Mouse (Mus musculus) stomach, embryonic 15.5 days (tissue): ENCODE data around the gene Myo18b. TPM values are rescaled to one million over a fixed set of nuclear protein-coding genes. Genes with fewer than 3 reads are reported as not detected.

ENCODE experiments used
- ATAC-seq: fragments of 200-750 bp; cut with Nextera tagmentation; 2 replicates; pipeline ENCODE4 v1.8.0; 2017; ENCODE audit warnings: low read depth, moderate number of reproducible peaks, moderate TSS enrichment; ENCODE audit not compliant: insufficient read depth, low FRiP score
- H3K27ac ChIP-seq: fragments of 300-500 bp; sonication (generic); 2 replicates; pipeline ENCODE4 v1.5.1; 2015; ENCODE audit warnings: mild to moderate bottlenecking, inconsistent platforms
- H3K27me3 ChIP-seq: fragments of 300-500 bp; sonication (generic); replicated peaks from 2 replicates; pipeline ENCODE4 v1.6.1; 2015; ENCODE audit warnings: inconsistent platforms
- H3K36me3 ChIP-seq: fragments of 300-500 bp; sonication (generic); 2 replicates; pipeline ENCODE4 v1.6.1; 2015; ENCODE audit warnings: inconsistent platforms
- H3K4me1 ChIP-seq: fragments of 300-500 bp; sonication (generic); 2 replicates; pipeline ENCODE4 v1.6.1; 2015; ENCODE audit warnings: inconsistent platforms
- H3K4me2 ChIP-seq: fragments of 300-500 bp; sonication (generic); 2 replicates; pipeline ENCODE4 v1.6.1; 2015; ENCODE audit warnings: mild to moderate bottlenecking, inconsistent platforms
- H3K4me3 ChIP-seq: fragments of 300-500 bp; sonication (generic); replicated peaks from 2 replicates; pipeline ENCODE4 v1.5.1; 2015; ENCODE audit warnings: inconsistent platforms
- H3K9ac ChIP-seq: fragments of 300-500 bp; sonication (generic); 2 replicates; pipeline ENCODE4 v1.6.1; 2015; ENCODE audit warnings: inconsistent platforms
- H3K9me3 ChIP-seq: fragments of 300-500 bp; sonication (generic); 2 replicates; pipeline ENCODE4 v1.6.1; 2016; ENCODE audit warnings: inconsistent platforms
- WGBS: fragments of 180-500 bp; shearing (Covaris S2); methylation state at CpG from one replicate; pipeline ENCODE4 v1.1.7; 2015; 5-methylcytosine and 5-hydroxymethylcytosine counted together
- polyA plus RNA-seq: library from polyadenylated mRNA; unstranded; fragments of >200 nt; fragmentation: Nextera tagmentation; extraction: Ambion mirVana; gene quantifications from 2 replicates; pipeline ENCODE4 v1.2.1, GENCODE M21; 2015

Gene Myo18b
- polyA plus RNA-seq, 1 experiment from 2014 or later: 0.51 TPM

- H3K9ac ChIP-seq: no peak overlapping the region
- H3K4me1 ChIP-seq: no peaks in the 10 kb centered on the region
- 80% methylated on average over 6 of the region's 6 CpGs for WGBS
- no peaks in the 10 kb centered on the region for H3K9me3 ChIP-seq
- ATAC-seq: no peak
- no peak overlapping the region for H3K4me3 ChIP-seq
- no peaks in the 10 kb centered on the region for H3K27me3 ChIP-seq
- no peak overlapping the region for H3K4me2 ChIP-seq
- H3K36me3 ChIP-seq: no peaks in the 10 kb centered on the region
- no peak overlapping the region for H3K27ac ChIP-seq
Observed at GRCm38 (mm10) chr5:112786788-112787187, 109.4 kb downstream of the Myo18b start.

DNA sequence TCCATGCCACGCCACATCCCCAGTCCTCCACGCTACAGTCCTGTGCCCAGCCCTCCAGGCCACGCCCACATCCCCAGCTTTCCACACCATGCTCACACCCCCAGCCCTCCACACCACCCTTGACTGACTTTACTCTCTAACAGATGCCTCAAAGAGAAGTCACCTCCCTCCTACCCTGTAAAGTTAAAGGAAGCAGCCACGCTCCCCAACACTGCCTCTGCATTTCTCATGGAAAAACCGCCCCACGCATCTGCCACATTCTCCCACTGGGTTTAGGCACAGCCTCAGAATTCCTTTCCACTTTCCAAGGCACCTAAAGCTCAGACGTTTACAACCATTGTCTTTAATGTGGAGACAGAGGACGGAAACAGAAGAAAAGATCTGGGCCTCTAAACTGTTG, 110.1 kb downstream of the Myo18b start:
- Histone ChIP-seq H3K9me3 (no peaks in the 10 kb centered on the region), H3K27me3 (no peaks in the 10 kb centered on the region), H3K9ac (no peak overlapping the region), H3K4me1 (no peaks in the 10 kb centered on the region), H3K4me2 (no peak overlapping the region), H3K36me3 (no peaks in the 10 kb centered on the region), H3K4me3 (no peak overlapping the region), H3K27ac (no peak overlapping the region)
- WGBS: 68% methylated on average over 8 of the region's 8 CpGs
- no peak for ATAC-seq

- no peak overlapping the region for H3K27ac ChIP-seq
- WGBS: 84% methylated on average over 7 of the region's 7 CpGs
- no peaks in the 10 kb centered on the region for H3K36me3 ChIP-seq
- H3K9me3 ChIP-seq: no peaks in the 10 kb centered on the region
- no peaks in the 10 kb centered on the region for H3K4me1 ChIP-seq
- no peak overlapping the region for H3K9ac ChIP-seq
- H3K27me3 ChIP-seq: no peaks in the 10 kb centered on the region
- H3K4me3 ChIP-seq: no peak overlapping the region
- ATAC-seq: no peak
- H3K4me2 ChIP-seq: no peak overlapping the region
Observed at GRCm38 (mm10) chr5:112781719-112782118, 114.4 kb downstream of the Myo18b start.

- no peak overlapping the region for H3K4me2 ChIP-seq
Observed at GRCm38 (mm10) chr5:112781231-112781630, 114.9 kb downstream of the Myo18b start.

GRCm38 (mm10) chr5:112780383-112780782, 115.8 kb downstream of the Myo18b start:
- Histone ChIP-seq H3K9me3 (no peaks in the 10 kb centered on the region), H3K9ac (no peak overlapping the region), H3K4me1 (no peaks in the 10 kb centered on the region), H3K27ac (no peak overlapping the region), H3K4me3 (no peak overlapping the region), H3K27me3 (no peaks in the 10 kb centered on the region), H3K36me3 (no peaks in the 10 kb centered on the region), H3K4me2 (no peak overlapping the region)
- ATAC-seq: no peak
- WGBS: 42% methylated on average over 5 of the region's 5 CpGs

More at GRCm38 (mm10) chr5:112781231-112781630, 114.9 kb downstream of the Myo18b start:
- Histone ChIP-seq H3K4me3 (no peak overlapping the region), H3K9ac (no peak overlapping the region), H3K4me1 (no peaks in the 10 kb centered on the region), H3K9me3 (no peaks in the 10 kb centered on the region), H3K27me3 (no peaks in the 10 kb centered on the region), H3K36me3 (no peaks in the 10 kb centered on the region), H3K27ac (no peak overlapping the region)
- ATAC-seq: no peak
- WGBS: 85% methylated on average over 4 of the region's 4 CpGs

DNA sequence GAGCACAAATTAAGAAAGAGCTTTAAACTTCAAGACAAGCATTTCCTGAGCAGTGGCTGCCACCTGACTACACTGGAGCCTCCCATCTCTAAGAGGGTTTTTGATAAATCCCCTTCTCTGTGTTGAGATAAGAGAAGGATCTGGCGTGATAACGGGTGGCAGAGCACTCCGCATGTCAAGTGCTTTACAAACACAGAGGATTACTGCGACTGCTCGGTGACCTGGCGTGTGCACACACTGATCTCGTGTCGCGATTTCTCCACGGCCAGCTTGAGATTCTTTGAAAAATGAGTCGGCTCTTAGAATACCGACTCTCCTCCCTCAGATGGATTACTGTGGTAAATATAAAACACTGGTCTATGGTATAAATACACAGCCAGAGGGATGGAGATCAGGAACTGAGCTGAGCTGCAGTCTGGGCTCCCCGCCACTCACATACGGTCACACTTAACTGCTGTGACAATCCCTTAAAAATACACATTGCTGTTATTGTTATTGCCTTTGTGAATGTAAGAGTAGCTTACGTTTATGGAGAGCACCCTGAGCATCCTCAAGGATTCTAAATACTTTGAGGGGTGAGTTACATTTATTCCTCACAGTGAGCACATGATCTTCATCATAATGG, 119.3 kb downstream of the Myo18b start:
- ATAC-seq: no peak
- no peak overlapping the region for H3K4me2 ChIP-seq
- no peaks in the 10 kb centered on the region for H3K4me1 ChIP-seq
- H3K27me3 ChIP-seq: no peaks in the 10 kb centered on the region
- no peaks in the 10 kb centered on the region for H3K36me3 ChIP-seq
- H3K9ac ChIP-seq: no peak overlapping the region
- H3K9me3 ChIP-seq: no peaks in the 10 kb centered on the region
- no peak overlapping the region for H3K4me3 ChIP-seq
- no peak overlapping the region for H3K27ac ChIP-seq
- 27% methylated on average over 15 of the region's 15 CpGs for WGBS

DNA sequence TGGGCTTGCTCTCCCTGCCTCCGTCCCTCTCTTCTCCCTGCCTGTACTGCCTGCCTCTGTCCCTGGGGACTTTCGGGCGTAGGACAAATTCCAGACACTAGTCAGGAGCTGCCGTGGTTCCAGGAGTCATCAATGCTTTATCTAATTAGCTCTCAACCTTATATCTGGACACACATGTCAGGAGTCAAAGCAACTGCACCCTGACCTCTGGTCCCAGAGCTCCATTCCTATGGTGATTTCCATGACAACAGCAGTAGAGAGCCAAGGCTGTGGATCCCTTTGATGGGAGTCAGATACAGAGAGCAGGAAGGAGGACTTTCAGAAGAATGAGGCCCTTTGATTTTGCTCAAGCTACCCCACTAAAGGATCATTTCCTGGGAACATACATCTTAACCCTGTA, 122.7 kb downstream of the Myo18b start:
- Histone ChIP-seq H3K27me3 (no peaks in the 10 kb centered on the region), H3K9me3 (no peaks in the 10 kb centered on the region), H3K4me2 (no peak overlapping the region), H3K4me3 (no peak overlapping the region), H3K27ac (no peak overlapping the region), H3K4me1 (0 out of 2 replicates have a peak, but pooled peaks cover 3% of the 10 kb centered on the region), H3K9ac (no peak overlapping the region), H3K36me3 (no peaks in the 10 kb centered on the region)
- no peak for ATAC-seq
- WGBS: 36% methylated on average over 4 of the region's 4 CpGs

DNA sequence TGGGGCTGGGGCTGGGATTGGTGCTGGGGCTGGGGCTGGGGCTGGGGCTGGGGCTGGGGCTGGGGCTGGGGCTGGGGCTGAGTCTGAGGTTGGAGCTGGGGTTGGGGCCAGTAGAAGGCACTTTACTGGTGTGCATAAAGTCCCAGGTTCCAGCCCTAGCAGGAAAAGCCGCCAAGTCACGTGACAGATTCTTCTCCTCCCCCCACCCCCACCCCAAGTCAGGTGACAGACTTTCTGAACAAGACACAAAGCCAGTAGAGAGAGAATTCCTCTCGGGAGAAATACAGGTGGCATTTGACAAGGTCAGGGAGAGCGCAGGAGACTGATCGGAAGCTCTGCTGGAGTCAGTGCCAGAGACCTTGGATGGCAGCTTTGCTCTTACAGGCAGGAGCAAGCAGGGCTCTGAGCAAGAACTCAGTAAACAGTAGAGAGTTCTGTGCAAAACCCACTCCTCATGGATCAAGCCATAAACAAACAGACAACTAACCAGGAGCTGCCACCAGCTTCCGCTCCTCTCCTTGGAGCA, 124.7 kb downstream of the Myo18b start:
- 44% methylated on average over 6 of the region's 6 CpGs for WGBS
- H3K27ac ChIP-seq: no peak overlapping the region
- ATAC-seq: no peak

DNA sequence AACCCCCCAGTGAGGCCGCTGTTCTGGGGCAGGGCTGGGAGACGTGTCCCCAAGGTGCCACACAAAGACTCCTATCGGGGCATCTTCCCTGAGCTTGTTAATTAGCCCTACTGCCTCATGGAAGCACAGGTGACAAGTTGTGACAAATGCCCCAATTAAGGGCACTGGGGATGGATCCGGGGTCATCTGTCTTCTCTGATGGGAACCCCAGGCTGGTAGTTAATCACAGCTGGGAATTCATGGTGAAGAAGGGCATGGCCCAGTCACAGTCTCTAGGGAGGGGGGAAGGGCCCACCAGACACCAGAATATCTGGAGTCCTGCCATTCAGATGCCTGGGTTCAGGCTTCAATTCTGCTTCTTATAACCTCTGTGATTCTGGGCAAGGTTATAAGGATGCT, 126.4 kb downstream of the Myo18b start:
- Histone ChIP-seq H3K4me2 (no peak overlapping the region), H3K4me3 (no peak overlapping the region), H3K9me3 (no peaks in the 10 kb centered on the region), H3K9ac (no peak overlapping the region), H3K4me1 (0 out of 2 replicates have a peak, but pooled peaks cover 3% of the 10 kb centered on the region), H3K36me3 (no peaks in the 10 kb centered on the region), H3K27ac (no peak overlapping the region), H3K27me3 (no peaks in the 10 kb centered on the region)
- ATAC-seq: no peak
- 16% methylated on average over 4 of the region's 4 CpGs for WGBS

More for the DNA sequence above, 124.7 kb downstream of the Myo18b start:
- Histone ChIP-seq H3K9ac (no peak overlapping the region), H3K9me3 (no peaks in the 10 kb centered on the region), H3K4me2 (no peak overlapping the region), H3K36me3 (no peaks in the 10 kb centered on the region), H3K27me3 (no peaks in the 10 kb centered on the region), H3K4me1 (0 out of 2 replicates have a peak, but pooled peaks cover 3% of the 10 kb centered on the region), H3K4me3 (no peak overlapping the region)

DNA sequence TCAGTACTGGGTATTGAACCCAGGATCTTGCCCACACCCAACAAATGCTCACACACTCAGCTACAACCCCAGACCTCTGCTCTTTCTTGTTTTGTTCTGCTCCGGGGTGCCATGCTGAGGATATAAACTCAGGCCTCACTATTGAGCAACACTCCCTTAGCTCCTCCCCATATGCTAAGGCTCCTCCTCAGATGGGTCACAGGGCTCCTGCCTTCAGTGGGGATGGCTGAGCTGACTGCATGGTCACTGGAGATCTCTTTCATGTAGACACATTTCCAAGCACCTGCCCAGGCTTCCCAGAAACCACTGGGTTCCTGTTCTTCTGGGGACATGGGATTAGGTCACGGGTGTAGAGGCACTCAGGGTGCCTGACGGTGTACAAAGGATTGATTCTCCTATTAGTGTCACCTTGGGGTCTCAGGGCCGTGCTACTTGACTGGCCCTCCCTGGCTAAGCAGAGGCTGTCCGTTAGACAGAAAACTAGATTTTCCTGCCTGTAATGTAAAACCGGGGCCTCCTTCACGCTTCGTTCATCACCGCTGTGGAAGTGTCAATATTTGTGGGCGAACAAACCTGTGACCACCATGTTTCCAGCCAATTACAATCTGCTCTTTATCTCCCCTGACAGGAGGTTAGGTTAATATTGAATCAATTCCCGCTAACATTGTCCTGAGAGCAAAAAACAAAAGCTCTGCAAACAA, 127.0 kb downstream of the Myo18b start:
- no peak overlapping the region for H3K27ac ChIP-seq
- H3K27me3 ChIP-seq: no peaks in the 10 kb centered on the region
- 29% methylated on average over 11 of the region's 11 CpGs for WGBS
- H3K36me3 ChIP-seq: no peaks in the 10 kb centered on the region
- peak; percentile 68 for ATAC-seq
- 0 out of 2 replicates have a peak, but pooled peaks cover 3% of the 10 kb centered on the region for H3K4me1 ChIP-seq
- H3K9me3 ChIP-seq: no peaks in the 10 kb centered on the region
- H3K4me3 ChIP-seq: no peak overlapping the region
- no peak overlapping the region for H3K4me2 ChIP-seq
- H3K9ac ChIP-seq: no peak overlapping the region

- ATAC-seq: no peak
Observed at GRCm38 (mm10) chr5:112768556-112768955, 127.6 kb downstream of the Myo18b start.

GRCm38 (mm10) chr5:112761415-112762075, 134.6 kb downstream of the Myo18b start:
- H3K27ac ChIP-seq: no peak overlapping the region
- no peaks in the 10 kb centered on the region for H3K9me3 ChIP-seq
- H3K4me3 ChIP-seq: no peak overlapping the region
- no peaks in the 10 kb centered on the region for H3K27me3 ChIP-seq
- no peak overlapping the region for H3K4me2 ChIP-seq
- 72% methylated on average over 3 of the region's 3 CpGs for WGBS
- no peaks in the 10 kb centered on the region for H3K36me3 ChIP-seq
- no peak for ATAC-seq
- no peak overlapping the region for H3K9ac ChIP-seq
- H3K4me1 ChIP-seq: no peaks in the 10 kb centered on the region

More at GRCm38 (mm10) chr5:112768556-112768955, 127.6 kb downstream of the Myo18b start:
- Histone ChIP-seq H3K36me3 (no peaks in the 10 kb centered on the region), H3K4me2 (no peak overlapping the region), H3K9ac (no peak overlapping the region), H3K4me1 (0 out of 2 replicates have a peak, but pooled peaks cover 3% of the 10 kb centered on the region), H3K27me3 (no peaks in the 10 kb centered on the region), H3K27ac (no peak overlapping the region), H3K9me3 (no peaks in the 10 kb centered on the region), H3K4me3 (no peak overlapping the region)
- 92% methylated on average over 5 of the region's 5 CpGs for WGBS
